Mouse (Mus musculus) ES-Bruce4 (cell line): ENCODE measurements around the gene Zfp110. TPM values are rescaled to one million over a fixed set of nuclear protein-coding genes. Genes with fewer than 3 reads are reported as not detected.
A peak's percentile ranks its signal among the peaks of the same experiment; 100 is the strongest.
"Not testable (repeated sequence)": the region's sequence is repeated elsewhere in the genome, so short reads cannot be mapped to it uniquely, and the experiment has no call there.

Experiments used
- H3K27ac ChIP-seq: 2 replicates; pipeline ENCODE4 v1.5.1; 2012; ENCODE audit warnings: low read length, inconsistent platforms; ENCODE audit not compliant: insufficient read depth
- H3K27me3 ChIP-seq: 2 replicates; pipeline ENCODE4 v1.6.1; 2012; ENCODE audit warnings: mild to moderate bottlenecking, low read length, inconsistent platforms; ENCODE audit not compliant: control insufficient read depth, poor library complexity, insufficient read depth, severe bottlenecking
- H3K36me3 ChIP-seq: 2 replicates; pipeline ENCODE4 v1.6.1; 2012; ENCODE audit warnings: inconsistent platforms, mild to moderate bottlenecking, low read length, moderate library complexity; ENCODE audit not compliant: control insufficient read depth, poor library complexity, insufficient read depth, severe bottlenecking
- H3K4me1 ChIP-seq: one replicate; pipeline ENCODE4 v1.8.1; 2011; ENCODE audit warnings: low read length; ENCODE audit not compliant: control insufficient read depth, insufficient read depth
- H3K4me3 ChIP-seq: 2 replicates; pipeline ENCODE4 v1.5.1; 2011; ENCODE audit warnings: low read depth, mild to moderate bottlenecking, low read length
- H3K9ac ChIP-seq: 2 replicates; pipeline ENCODE4 v1.6.1; 2012; ENCODE audit warnings: low read depth, mild to moderate bottlenecking, inconsistent platforms; ENCODE audit not compliant: poor library complexity, severe bottlenecking
- H3K9me3 ChIP-seq: replicated peaks from 2 replicates; pipeline ENCODE4 v1.6.1; 2012; ENCODE audit warnings: mild to moderate bottlenecking, low read length, inconsistent platforms; ENCODE audit not compliant: control insufficient read depth, poor library complexity, insufficient read depth, severe bottlenecking
- CTCF ChIP-seq: IDR thresholded peaks from one replicate; pipeline ENCODE4 v1.8.1; 2011; ENCODE audit warnings: low read depth, low read length
- EP300 ChIP-seq: IDR thresholded peaks from 2 replicates; pipeline ENCODE4 v1.6.1; 2011; ENCODE audit warnings: low read depth, low read length; ENCODE audit not compliant: insufficient read depth
- POLR2A ChIP-seq: IDR thresholded peaks from one replicate; pipeline ENCODE4 v1.8.1; 2011; ENCODE audit warnings: low read length; ENCODE audit not compliant: insufficient read depth
- polyA plus RNA-seq: library from polyadenylated mRNA; stranded (reverse); fragments of >200 nt; gene quantifications from 2 replicates; pipeline ENCODE4 v1.2.4, GENCODE M21; 2011; ENCODE audit warnings: low read depth; ENCODE audit not compliant: missing spikeins, insufficient read depth, insufficient read length

The Zfp110 gene
- polyA plus RNA-seq, 1 experiment = 36.1 TPM

- TF ChIP-seq CTCF (no peak), POLR2A (no peak), EP300 (no peak)
- Histone ChIP-seq H3K9ac (peak overlapping the region; percentile 88), H3K9me3 (peaks cover 15% of the 10 kb centered on the region), H3K4me1 (no peaks in the 10 kb centered on the region), H3K27me3 (no peaks in the 10 kb centered on the region), H3K4me3 (peak overlapping the region; percentile 92), H3K27ac (no peak overlapping the region), H3K36me3 (peaks cover 44% of the 10 kb centered on the region)
Measured at GRCm38 (mm10) chr7:12835779-12836178, 1.2 kb downstream of the Zfp110 start.

DNA sequence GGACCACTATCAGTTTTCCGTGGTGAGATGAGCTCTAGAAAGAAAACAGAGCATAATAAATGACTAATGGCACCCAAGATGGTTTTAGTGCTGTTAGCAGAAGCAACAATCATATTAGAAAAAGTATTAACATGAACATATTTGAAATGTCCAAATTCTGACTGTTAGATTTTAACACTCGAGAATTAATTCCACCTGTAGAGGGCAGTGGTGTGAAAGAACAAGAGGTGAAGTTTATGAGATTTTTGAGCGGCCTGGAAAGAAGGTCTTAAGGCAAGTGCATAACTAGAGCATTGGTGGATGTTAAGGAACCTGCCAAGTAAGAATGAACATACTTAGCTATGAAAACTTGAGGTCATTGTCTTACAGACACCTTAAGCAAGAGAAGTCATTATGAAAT lies 39.7 kb downstream of the Zfp110 start:
- no peak overlapping the region for H3K4me3 ChIP-seq
- H3K27me3 ChIP-seq = no peaks in the 10 kb centered on the region
- H3K36me3 ChIP-seq = no peaks in the 10 kb centered on the region
- no peak for TF ChIP-seq EP300
- TF ChIP-seq CTCF = no peak
- TF ChIP-seq POLR2A = no peak
- no peaks in the 10 kb centered on the region for H3K9me3 ChIP-seq
- no peaks in the 10 kb centered on the region for H3K4me1 ChIP-seq
- H3K27ac ChIP-seq = no peak overlapping the region
- H3K9ac ChIP-seq = no peak overlapping the region

GRCm38 (mm10) chr7:12880036-12880435 lies 45.5 kb downstream of the Zfp110 start:
- no peak overlapping the region for H3K27ac ChIP-seq
- no peaks in the 10 kb centered on the region for H3K4me1 ChIP-seq
- no peak overlapping the region for H3K9ac ChIP-seq
- H3K36me3 ChIP-seq = no peaks in the 10 kb centered on the region
- no peaks in the 10 kb centered on the region for H3K27me3 ChIP-seq
- no peaks in the 10 kb centered on the region for H3K9me3 ChIP-seq
- no peak for TF ChIP-seq EP300
- no peak for TF ChIP-seq POLR2A
- TF ChIP-seq CTCF = no peak
- no peak overlapping the region for H3K4me3 ChIP-seq

DNA sequence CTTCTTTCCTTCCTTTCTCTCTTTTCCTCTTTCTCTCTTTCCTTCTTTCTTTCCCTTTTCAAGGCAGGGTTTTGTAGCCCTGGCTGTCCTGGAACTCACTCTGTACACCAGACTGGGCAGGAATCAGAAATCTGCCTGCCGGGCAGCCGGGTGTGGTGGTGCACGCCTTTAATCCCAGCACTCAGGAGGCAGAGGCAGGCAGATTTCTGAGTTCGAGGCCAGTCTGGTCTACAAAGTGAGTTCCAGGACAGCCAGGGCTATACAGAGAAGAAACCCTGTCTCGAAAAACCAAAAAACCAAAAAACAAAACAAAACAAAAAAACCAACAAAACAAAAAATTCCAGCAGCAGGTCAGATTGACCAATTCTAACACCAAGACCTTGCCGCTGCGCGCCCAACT lies 45.9 kb downstream of the Zfp110 start:
- not testable (repeated sequence) for H3K4me1 ChIP-seq, H3K9ac ChIP-seq, H3K9me3 ChIP-seq, H3K36me3 ChIP-seq, H3K27me3 ChIP-seq, H3K27ac ChIP-seq
- peak overlapping the region; percentile 57 for H3K4me3 ChIP-seq

GRCm38 (mm10) chr7:12880911-12881660 lies 46.5 kb downstream of the Zfp110 start, which contains the start of gene Zfp128:
Zfp128 (plus strand) TSS chr7:12881177.
- H3K4me1 ChIP-seq = no peaks in the 10 kb centered on the region
- no peak for TF ChIP-seq CTCF
- TF ChIP-seq EP300 = no peak
- peak; percentile 52 for TF ChIP-seq POLR2A
- no peaks in the 10 kb centered on the region for H3K36me3 ChIP-seq
- no peaks in the 10 kb centered on the region for H3K9me3 ChIP-seq
- H3K27me3 ChIP-seq = no peaks in the 10 kb centered on the region
- H3K4me3 ChIP-seq = peak within 1 kb of the TSS; percentile 77
- peak within 1 kb of the TSS; percentile 11; the same call in 1 of the 2 replicates for H3K9ac ChIP-seq
- no peak within 1 kb of the TSS for H3K27ac ChIP-seq

GRCm38 (mm10) chr7:12886563-12887266 lies 52.2 kb downstream of the Zfp110 start:
- Histone ChIP-seq H3K36me3 (no peaks in the 10 kb centered on the region), H3K27ac (no peak overlapping the region), H3K9ac (no peak overlapping the region), H3K4me1 (no peaks in the 10 kb centered on the region), H3K4me3 (no peak overlapping the region), H3K27me3 (no peaks in the 10 kb centered on the region), H3K9me3 (no peaks in the 10 kb centered on the region)
- TF ChIP-seq POLR2A (no peak), EP300 (no peak), CTCF (no peak)
